Mouse (Mus musculus) kidney, adult 9 months (tissue): Measurements from ENCODE around the gene Grid2.

ENCODE experiments used
- DNase-seq: peaks from one replicate; pipeline ENCODE4 v3.0.0; 2022

The Grid2 gene

GRCm38 (mm10) chr6:64733311-64733710, 1477.6 kb downstream of the Grid2 start:
- DNase-seq = no peak

DNA sequence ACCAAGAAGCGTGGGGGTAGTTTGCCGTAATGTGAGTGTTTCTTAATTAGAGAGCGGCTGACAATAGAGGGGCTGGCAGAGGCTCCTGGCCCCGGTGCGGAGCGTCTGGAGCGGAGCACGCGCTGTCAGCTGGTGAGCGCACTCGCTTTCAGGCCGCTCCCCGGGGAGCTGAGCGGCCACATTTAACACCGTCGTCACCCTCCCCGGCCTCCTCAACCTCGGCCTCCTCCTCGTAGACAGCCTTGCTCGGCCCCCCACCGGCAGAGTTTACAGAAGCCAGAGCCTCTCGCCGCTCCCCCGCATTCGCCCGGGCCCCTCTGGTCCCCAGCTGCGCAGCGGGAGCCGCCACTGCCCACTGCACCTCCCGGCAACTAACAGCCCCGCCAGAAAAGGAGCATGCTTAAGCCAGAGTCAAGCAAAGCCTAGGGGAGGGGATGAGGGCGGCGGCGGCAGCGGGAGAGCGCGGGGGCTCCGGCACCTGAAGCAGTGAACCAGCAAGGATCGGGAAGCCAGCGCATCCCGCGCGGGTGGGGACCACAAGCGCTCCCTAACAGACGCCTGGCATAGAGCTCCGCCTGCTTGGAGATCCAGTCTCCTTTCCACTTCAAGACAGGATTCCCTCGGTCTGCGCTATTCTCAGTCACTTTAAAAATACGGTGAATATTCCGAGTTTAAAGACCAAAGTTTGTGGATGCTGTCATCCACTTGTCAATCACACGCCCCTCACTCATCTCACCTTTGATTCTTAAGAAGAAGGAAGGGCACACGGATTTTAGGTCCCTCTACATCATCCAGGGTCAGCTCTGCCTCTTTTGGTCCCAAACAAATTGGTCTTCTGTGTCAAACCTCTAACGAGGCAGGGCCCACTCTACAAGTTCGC, 1479.0 kb downstream of the Grid2 start:
- no peak for DNase-seq

DNA sequence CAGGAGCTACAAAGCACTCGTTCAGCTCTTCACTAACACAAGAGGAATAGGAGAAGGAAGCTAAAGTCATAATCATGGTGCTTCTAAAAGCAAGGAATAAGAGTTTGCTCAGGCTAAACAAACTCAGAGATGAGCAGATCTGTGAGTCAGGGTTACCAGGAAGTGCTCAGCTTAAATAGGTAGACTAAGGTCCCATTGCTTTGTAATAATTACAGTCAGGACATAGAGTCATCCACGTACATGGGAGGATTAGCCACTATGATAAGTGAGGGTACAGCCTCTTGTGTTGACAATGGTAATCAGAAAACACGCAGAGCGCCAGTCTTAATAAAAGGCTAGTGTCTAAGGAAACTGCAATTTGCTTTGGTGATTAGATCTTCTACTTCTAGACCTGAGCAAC, 1480.6 kb downstream of the Grid2 start:
- no peak for DNase-seq

DNA sequence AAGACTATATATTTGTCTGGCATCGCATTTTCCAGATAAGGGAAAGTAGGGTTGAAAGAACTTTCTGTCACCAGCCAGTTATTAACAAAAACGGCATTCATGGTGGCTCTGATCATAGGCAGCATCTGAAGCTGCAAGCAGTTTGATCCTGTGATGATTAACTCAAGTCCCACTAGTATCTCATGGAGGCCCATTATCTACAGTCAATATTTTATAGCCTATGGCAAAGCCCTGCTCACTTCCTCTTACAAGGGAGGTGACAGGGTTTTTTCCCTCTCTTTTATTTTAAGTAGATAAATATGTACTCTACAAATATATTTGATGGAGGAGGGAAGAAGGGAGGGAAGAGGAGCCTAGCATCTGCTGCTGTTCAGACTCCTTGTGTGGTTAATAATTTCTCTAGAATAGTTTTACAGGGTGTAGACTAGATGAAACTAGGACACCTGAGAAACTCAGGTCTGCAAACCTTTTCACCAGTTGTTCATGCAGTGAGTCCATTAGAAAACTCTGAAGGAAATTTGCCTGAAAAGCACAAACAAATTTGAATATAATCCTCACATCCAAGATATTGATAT, 1487.3 kb downstream of the Grid2 start:
- DNase-seq = no peak
